Mouse (Mus musculus): ENCODE measurements around the gene Ccdc87. TPM values are rescaled to one million over a fixed set of nuclear protein-coding genes. Genes with fewer than 3 reads are reported as not detected.

Ccdc87 gene
- total RNA-seq, 2 experiments from 2014 or later: not detected

GRCm38 (mm10) chr19:4883961-4884360, 44.8 kb downstream of the Ccdc87 start:
- no peak for ATAC-seq (replicated peaks; ENCODE audit: poor library complexity, severe bottlenecking)

- ATAC-seq (replicated peaks; ENCODE audit: poor library complexity, severe bottlenecking): no peak
These were observed 50.6 kb downstream of the Ccdc87 start for GRCm38 (mm10) chr19:4889791-4890190.

- ATAC-seq (replicated peaks; ENCODE audit: poor library complexity, severe bottlenecking): no peak
These were observed 52.6 kb downstream of the Ccdc87 start for GRCm38 (mm10) chr19:4891798-4892197.

Other genes with a start within 250 kb of the Ccdc87 start
- 2.6 and 3.5 TPM in 2 replicates for gene Lrfn4, start 223.7 kb upstream of the Ccdc87 start, total RNA-seq (2014; fragmentation: Nextera tagmentation)
- gene Lrfn4, start 223.7 kb upstream of the Ccdc87 start, total RNA-seq (2017): 1.8 and 3.7 TPM in 2 replicates
- 30.4 and 40.9 TPM in 2 replicates for gene Rce1, start 213.7 kb upstream of the Ccdc87 start, total RNA-seq (2014; fragmentation: Nextera tagmentation)
- gene Rce1, start 213.7 kb upstream of the Ccdc87 start, total RNA-seq (2017): 19.6 and 28.2 TPM in 2 replicates
- not detected in 2 replicates for gene Gm960, start 140.7 kb upstream of the Ccdc87 start, total RNA-seq (2014; fragmentation: Nextera tagmentation)
- gene Gm960, start 140.7 kb upstream of the Ccdc87 start, total RNA-seq (2017): not detected in 2 replicates
- 0.23 TPM in 1 of 2 replicates, not detected in the other for gene Sptbn2, start 128.2 kb upstream of the Ccdc87 start, total RNA-seq (2014; fragmentation: Nextera tagmentation)
- gene Sptbn2, start 128.2 kb upstream of the Ccdc87 start, total RNA-seq (2017): not detected in 2 replicates
- 7.1 and 11.0 TPM in 2 replicates for gene Rbm4b, start 82.9 kb upstream of the Ccdc87 start, total RNA-seq (2014; fragmentation: Nextera tagmentation)
- gene Rbm4b, start 82.9 kb upstream of the Ccdc87 start, total RNA-seq (2017): 9.8 and 17.5 TPM in 2 replicates
- gene Rbm4, start 45.5 kb upstream of the Ccdc87 start, total RNA-seq (2014; fragmentation: Nextera tagmentation): 42.0 and 44.5 TPM in 2 replicates
- 63.5 and 69.9 TPM in 2 replicates for gene Rbm4, start 45.5 kb upstream of the Ccdc87 start, total RNA-seq (2017)
- gene Gm21992, start 27.8 kb upstream of the Ccdc87 start, total RNA-seq (2014; fragmentation: Nextera tagmentation): 13.8 and 16.3 TPM in 2 replicates
- 30.8 and 59.4 TPM in 2 replicates for gene Gm21992, start 27.8 kb upstream of the Ccdc87 start, total RNA-seq (2017)
- 51.0 and 59.2 TPM in 2 replicates for gene Rbm14, start 27.7 kb upstream of the Ccdc87 start, total RNA-seq (2014; fragmentation: Nextera tagmentation)
- gene Rbm14, start 27.7 kb upstream of the Ccdc87 start, total RNA-seq (2017): 23.3 and 27.2 TPM in 2 replicates
- 47.1 and 68.5 TPM in 2 replicates for gene Ccs, start within 50 bp of the Ccdc87 start, total RNA-seq (2014; fragmentation: Nextera tagmentation)
- gene Ccs, start within 50 bp of the Ccdc87 start, total RNA-seq (2017): 18.8 and 22.9 TPM in 2 replicates
- 2.6 and 10.0 TPM in 2 replicates for gene Ctsf, start 15.8 kb downstream of the Ccdc87 start, total RNA-seq (2014; fragmentation: Nextera tagmentation)
- gene Ctsf, start 15.8 kb downstream of the Ccdc87 start, total RNA-seq (2017): 1.8 and 3.6 TPM in 2 replicates
- gene Actn3, start 38.5 kb downstream of the Ccdc87 start, total RNA-seq (2014; fragmentation: Nextera tagmentation): 0.34 TPM in 1 of 2 replicates, not detected in the other
- 1.2 TPM in 1 of 2 replicates, not detected in the other for gene Actn3, start 38.5 kb downstream of the Ccdc87 start, total RNA-seq (2017)
- gene Zdhhc24, start 39.3 kb downstream of the Ccdc87 start, total RNA-seq (2014; fragmentation: Nextera tagmentation): 5.9 and 15.5 TPM in 2 replicates
- 3.2 and 9.0 TPM in 2 replicates for gene Zdhhc24, start 39.3 kb downstream of the Ccdc87 start, total RNA-seq (2017)
- 3.1 TPM in 1 of 2 replicates, not detected in the other for gene Bbs1, start 67.3 kb downstream of the Ccdc87 start, total RNA-seq (2014; fragmentation: Nextera tagmentation)
- gene Bbs1, start 67.3 kb downstream of the Ccdc87 start, total RNA-seq (2017): 0.82 and 1.9 TPM in 2 replicates
- gene Dpp3, start 88.9 kb downstream of the Ccdc87 start, total RNA-seq (2014; fragmentation: Nextera tagmentation): 48.5 and 66.6 TPM in 2 replicates
- 38.7 and 41.0 TPM in 2 replicates for gene Dpp3, start 88.9 kb downstream of the Ccdc87 start, total RNA-seq (2017)
- not detected in 2 replicates for gene Peli3, start 103.8 kb downstream of the Ccdc87 start, total RNA-seq (2014; fragmentation: Nextera tagmentation)
- 0.10 and 3.3 TPM in 2 replicates for gene Peli3, start 103.8 kb downstream of the Ccdc87 start, total RNA-seq (2017)
- gene Mrpl11, start 122.8 kb downstream of the Ccdc87 start, total RNA-seq (2014; fragmentation: Nextera tagmentation): 51.9 and 53.3 TPM in 2 replicates
- 58.8 and 81.4 TPM in 2 replicates for gene Mrpl11, start 122.8 kb downstream of the Ccdc87 start, total RNA-seq (2017)
- gene Npas4, start 150.9 kb downstream of the Ccdc87 start, total RNA-seq (2014; fragmentation: Nextera tagmentation): not detected in 2 replicates
- not detected in 2 replicates for gene Npas4, start 150.9 kb downstream of the Ccdc87 start, total RNA-seq (2017)
- gene Slc29a2, start 184.5 kb downstream of the Ccdc87 start, total RNA-seq (2014; fragmentation: Nextera tagmentation): 3.1 and 12.2 TPM in 2 replicates
- gene Slc29a2, start 184.5 kb downstream of the Ccdc87 start, total RNA-seq (2017): 2.5 and 4.2 TPM in 2 replicates
- 4.8 and 6.1 TPM in 2 replicates for gene B4gat1, start 199.5 kb downstream of the Ccdc87 start, total RNA-seq (2014; fragmentation: Nextera tagmentation)
- gene B4gat1, start 199.5 kb downstream of the Ccdc87 start, total RNA-seq (2017): 2.6 and 11.6 TPM in 2 replicates
- 1.3 and 1.4 TPM in 2 replicates for gene AC124502.3, start 199.5 kb downstream of the Ccdc87 start, total RNA-seq (2014; fragmentation: Nextera tagmentation)
- gene AC124502.3, start 199.5 kb downstream of the Ccdc87 start, total RNA-seq (2017): 5.4 TPM in 1 of 2 replicates, not detected in the other
- gene Brms1, start 202.0 kb downstream of the Ccdc87 start, total RNA-seq (2014; fragmentation: Nextera tagmentation): 32.0 and 35.7 TPM in 2 replicates
- 33.6 and 43.3 TPM in 2 replicates for gene Brms1, start 202.0 kb downstream of the Ccdc87 start, total RNA-seq (2017)
- gene Rin1, start 211.1 kb downstream of the Ccdc87 start, total RNA-seq (2014; fragmentation: Nextera tagmentation): not detected in 2 replicates
- 0.21 and 1.0 TPM in 2 replicates for gene Rin1, start 211.1 kb downstream of the Ccdc87 start, total RNA-seq (2017)
- not detected in 2 replicates for gene Cd248, start 228.7 kb downstream of the Ccdc87 start, total RNA-seq (2014; fragmentation: Nextera tagmentation)
- gene Cd248, start 228.7 kb downstream of the Ccdc87 start, total RNA-seq (2017): not detected in 2 replicates
- gene Tmem151a, start 246.2 kb downstream of the Ccdc87 start, total RNA-seq (2014; fragmentation: Nextera tagmentation): 5.1 TPM in 1 of 2 replicates, not detected in the other
- 0.62 TPM in 1 of 2 replicates, not detected in the other for gene Tmem151a, start 246.2 kb downstream of the Ccdc87 start, total RNA-seq (2017)
- 37.3 and 51.9 TPM in 2 replicates for gene Yif1a, start 249.2 kb downstream of the Ccdc87 start, total RNA-seq (2014; fragmentation: Nextera tagmentation)
- 14.6 and 17.2 TPM in 2 replicates for gene Yif1a, start 249.2 kb downstream of the Ccdc87 start, total RNA-seq (2017)